Mouse (Mus musculus) CH12.LX (cell line): ENCODE results near the gene Ilf3. TPM values are rescaled to one million over a fixed set of nuclear protein-coding genes. Genes with fewer than 3 reads are reported as not detected.

ENCODE experiments used
- DNase-seq: peaks from one replicate; pipeline ENCODE4 v3.0.0-alpha.2; 2013; ENCODE audit errors: extremely low read depth
- H3K27ac ChIP-seq: 2 replicates; pipeline ENCODE4 v1.5.1; 2012; ENCODE audit warnings: low read depth, mild to moderate bottlenecking, control low read depth, moderate library complexity; ENCODE audit not compliant: insufficient read depth
- H3K27me3 ChIP-seq: replicated peaks from 2 replicates; pipeline ENCODE3; 2012; ENCODE audit warnings: inconsistent platforms
- H3K36me3 ChIP-seq, 2 experiments: replicated peaks in 1 of 2; 2 replicates each; pipeline versions ENCODE3 to v1.6.1; 2012; ENCODE audit warnings: inconsistent platforms in 1 of 2, low read length in 1 of 2, mild to moderate bottlenecking in 1 of 2, mixed read lengths in 1 of 2, moderate library complexity in 1 of 2; ENCODE audit not compliant: control insufficient read depth in 1 of 2, insufficient read depth in 1 of 2
- H3K4me1 ChIP-seq, 2 experiments: 2 replicates each; pipeline ENCODE4 v1.6.1; 2012; ENCODE audit warnings: inconsistent platforms in 1 of 2, moderate library complexity in 1 of 2; ENCODE audit not compliant: insufficient read depth in 2 of 2, control insufficient read depth in 1 of 2
- H3K4me2 ChIP-seq: 2 replicates; pipeline ENCODE4 v1.6.1; 2012; ENCODE audit warnings: low read depth, mild to moderate bottlenecking, control low read depth; ENCODE audit not compliant: poor library complexity, insufficient read depth, severe bottlenecking
- H3K4me3 ChIP-seq, 3 experiments: fragments of 150-350 bp in 1 of 3; sonication (generic) in 1 of 3; replicated peaks in 1 of 3; 2 replicates each; pipeline versions ENCODE3 to v1.5.1; 2011 to 2012; ENCODE audit warnings: low read depth in 2 of 3, low read length in 2 of 3, mild to moderate bottlenecking in 2 of 3, moderate library complexity in 2 of 3, control low read depth in 1 of 3, improper control_type of control experiment in 1 of 3, inconsistent platforms in 1 of 3, mixed read lengths in 1 of 3; ENCODE audit not compliant: poor library complexity in 1 of 3
- H3K79me2 ChIP-seq: replicated peaks from 2 replicates; pipeline ENCODE4 v1.6.1; 2012; ENCODE audit warnings: mild to moderate bottlenecking, moderate library complexity; ENCODE audit not compliant: control insufficient read depth, poor library complexity, insufficient read depth, severe bottlenecking; ENCODE audit errors: extremely low read depth
- H3K9ac ChIP-seq: 2 replicates; pipeline ENCODE4 v1.6.1; 2012; ENCODE audit warnings: low read depth, mild to moderate bottlenecking, control low read depth, moderate library complexity; ENCODE audit not compliant: insufficient read depth
- H3K9me3 ChIP-seq: replicated peaks from 2 replicates; pipeline ENCODE3; 2012; ENCODE audit warnings: low read length, inconsistent platforms, mixed read lengths
- BHLHE40 ChIP-seq: IDR thresholded peaks from 2 replicates; pipeline ENCODE4 v1.6.1; 2011; ENCODE audit warnings: mild to moderate bottlenecking, low read depth, low read length, improper control_type of control experiment
- CHD1 ChIP-seq: IDR thresholded peaks from 2 replicates; pipeline ENCODE4 v1.6.1; 2012; ENCODE audit warnings: low read depth, low read length, improper control_type of control experiment, inconsistent platforms
- CHD2 ChIP-seq: IDR thresholded peaks from 2 replicates; pipeline ENCODE4 v1.6.1; 2011; ENCODE audit warnings: low read length, improper control_type of control experiment
- E2F4 ChIP-seq: IDR thresholded peaks from 2 replicates; pipeline ENCODE4 v1.6.1; 2011; ENCODE audit warnings: low read depth, low read length, improper control_type of control experiment; ENCODE audit not compliant: insufficient replicate concordance
- ELF1 ChIP-seq: IDR thresholded peaks from 2 replicates; pipeline ENCODE4 v1.6.1; 2014; ENCODE audit warnings: low read depth, mild to moderate bottlenecking, inconsistent platforms, low read length, improper control_type of control experiment
- GABPA ChIP-seq: IDR thresholded peaks from 2 replicates; pipeline ENCODE4 v1.6.1; 2012; ENCODE audit warnings: low read depth, low read length, improper control_type of control experiment, inconsistent platforms; ENCODE audit not compliant: insufficient replicate concordance
- HCFC1 ChIP-seq: IDR thresholded peaks from 2 replicates; pipeline ENCODE4 v1.6.1; 2012; ENCODE audit warnings: low read depth, mild to moderate bottlenecking, inconsistent platforms, low read length, improper control_type of control experiment
- JUN ChIP-seq: IDR thresholded peaks from 2 replicates; pipeline ENCODE4 v1.6.1; 2011; ENCODE audit warnings: low read depth, mild to moderate bottlenecking, low read length, improper control_type of control experiment, moderate library complexity; ENCODE audit not compliant: insufficient read depth
- JUND ChIP-seq: conservative IDR thresholded peaks from 2 replicates; pipeline ENCODE4 v1.6.1; 2011; ENCODE audit warnings: low read depth, low read length, improper control_type of control experiment
- KAT2A ChIP-seq: IDR thresholded peaks from 2 replicates; pipeline ENCODE4 v1.6.1; 2012; ENCODE audit warnings: low read length, improper control_type of control experiment, inconsistent platforms; ENCODE audit not compliant: insufficient replicate concordance
- MAZ ChIP-seq: IDR thresholded peaks from 2 replicates; pipeline ENCODE4 v1.6.1; 2012; ENCODE audit warnings: low read depth, mild to moderate bottlenecking, inconsistent platforms, low read length, improper control_type of control experiment, moderate library complexity
- MXI1 ChIP-seq: IDR thresholded peaks from 2 replicates; pipeline ENCODE4 v1.6.1; 2011; ENCODE audit warnings: mild to moderate bottlenecking, low read depth, low read length, improper control_type of control experiment
- NRF1 ChIP-seq: IDR thresholded peaks from 2 replicates; pipeline ENCODE4 v1.6.1; 2014; ENCODE audit warnings: low read depth, mild to moderate bottlenecking, inconsistent platforms, low read length, improper control_type of control experiment, moderate library complexity
- PAX5 ChIP-seq: IDR thresholded peaks from 2 replicates; pipeline ENCODE4 v1.6.1; 2012; ENCODE audit warnings: low read length, inconsistent platforms, mixed read lengths
- POLR2A ChIP-seq: IDR thresholded peaks from 2 replicates; pipeline ENCODE4 v1.6.1; 2011; ENCODE audit warnings: low read depth, mild to moderate bottlenecking, improper control_type of control experiment, low read length
- RAD21 ChIP-seq: IDR thresholded peaks from 2 replicates; pipeline ENCODE4 v1.6.1; 2011; ENCODE audit warnings: low read depth, mild to moderate bottlenecking, low read length, improper control_type of control experiment, moderate library complexity
- RCOR1 ChIP-seq: conservative IDR thresholded peaks from 2 replicates; pipeline ENCODE4 v1.6.1; 2012; ENCODE audit warnings: low read depth, mild to moderate bottlenecking, inconsistent platforms, low read length, improper control_type of control experiment
- SMC3 ChIP-seq: IDR thresholded peaks from 2 replicates; pipeline ENCODE4 v1.6.1; 2011; ENCODE audit warnings: low read depth, low read length, improper control_type of control experiment
- TBP ChIP-seq: conservative IDR thresholded peaks from 2 replicates; pipeline ENCODE4 v1.6.1; 2011; ENCODE audit warnings: low read depth, low read length, improper control_type of control experiment
- USF1 ChIP-seq: IDR thresholded peaks from 2 replicates; pipeline ENCODE4 v1.6.1; 2014; ENCODE audit warnings: low read depth, mild to moderate bottlenecking, inconsistent platforms, low read length, improper control_type of control experiment
- USF2 ChIP-seq: conservative IDR thresholded peaks from 2 replicates; pipeline ENCODE4 v1.6.1; 2011; ENCODE audit warnings: low read depth, low read length, improper control_type of control experiment
- ZC3H11A ChIP-seq: IDR thresholded peaks from 2 replicates; pipeline ENCODE4 v1.6.1; 2012; ENCODE audit warnings: low read depth, mild to moderate bottlenecking, inconsistent platforms, low read length, improper control_type of control experiment
- ZMIZ1 ChIP-seq: IDR thresholded peaks from 2 replicates; pipeline ENCODE4 v1.6.1; 2012; ENCODE audit warnings: low read depth, mild to moderate bottlenecking, inconsistent platforms, low read length, improper control_type of control experiment
- ZNF384 ChIP-seq: IDR thresholded peaks from 2 replicates; pipeline ENCODE4 v1.6.1; 2012; ENCODE audit warnings: low read depth, low read length, improper control_type of control experiment, inconsistent platforms
- dilution Hi-C: fragments of 300-500 bp; cut with MboI; formaldehyde crosslinking; loops from 2 replicates; pipeline ENCODE4 v1.14.3; 2020; ENCODE audit warnings: low sequenced_read_pairs; ENCODE audit not compliant: extremely low pct_unique_long_range_greater_than_20kb, extremely low pct_ligation_motif_present
- in situ Hi-C: fragments of 300-500 bp; cut with MboI; formaldehyde crosslinking; loops from 3 replicates; pipeline ENCODE4 v1.14.3; 2019; ENCODE audit warnings: low sequenced_read_pairs, low pct_ligation_motif_present, low pct_unique_long_range_greater_than_20kb, mixed read lengths
- polyA plus RNA-seq: library from polyadenylated mRNA; unstranded; fragments of >175 nt; gene quantifications from 2 replicates; pipeline ENCODE4 v1.2.1, GENCODE M21; 2012; ENCODE audit warnings: low read depth; ENCODE audit not compliant: insufficient read length
- total RNA-seq, 2 experiments: library from RNA; depleted of rRNA; stranded (reverse); fragments of 300-350 nt in 1 of 2; fragments of >200 nt in 1 of 2; gene quantifications; 2 replicates each; pipeline ENCODE4 v1.2.3; 2012 to 2014

The Ilf3 gene
- total and polyA plus RNA-seq, 3 experiments: 72.8 to 128 (median 77.3) TPM

DNA sequence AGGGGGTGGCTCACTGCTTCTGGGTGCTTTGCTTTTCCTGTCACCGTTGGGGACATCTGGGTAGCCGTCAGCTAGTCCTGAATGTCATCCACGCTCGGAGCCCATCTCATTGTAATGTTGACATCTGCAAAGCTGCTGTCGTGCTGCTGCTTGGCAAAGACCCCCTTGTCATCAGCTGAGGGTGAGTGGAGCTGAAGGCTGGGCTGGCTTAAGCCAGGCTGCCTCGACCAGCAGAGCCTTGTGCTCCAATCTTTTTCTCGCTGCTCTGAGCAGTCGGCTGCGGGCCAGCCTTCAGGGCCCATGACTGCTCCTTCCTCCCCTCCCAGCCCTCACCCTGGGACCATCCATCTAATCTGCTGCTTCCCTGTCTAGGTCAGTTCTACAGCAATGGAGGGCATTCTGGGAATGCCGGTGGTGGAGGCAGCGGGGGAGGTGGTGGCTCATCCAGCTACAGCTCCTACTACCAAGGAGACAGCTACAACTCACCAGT is 35.1 kb downstream of the Ilf3 start:
- Histone ChIP-seq H3K27ac (no peak overlapping the region), H3K4me1 (no peaks in the 10 kb centered on the region), H3K79me2 (no peaks in the 10 kb centered on the region; the same call in 1 of the 2 replicates), H3K4me3 (no peak overlapping the region), H3K9ac (no peak overlapping the region), H3K9me3 (no peaks in the 10 kb centered on the region), H3K36me3 (peaks cover 76 to 97% of the 10 kb centered on the region in 2 experiments), H3K4me2 (no peak overlapping the region), H3K27me3 (no peaks in the 10 kb centered on the region)
- TF ChIP-seq TBP: no peak
- in situ Hi-C loops: no loop called here
- DNase-seq: no peak
- dilution Hi-C loops: no loop called here

DNA sequence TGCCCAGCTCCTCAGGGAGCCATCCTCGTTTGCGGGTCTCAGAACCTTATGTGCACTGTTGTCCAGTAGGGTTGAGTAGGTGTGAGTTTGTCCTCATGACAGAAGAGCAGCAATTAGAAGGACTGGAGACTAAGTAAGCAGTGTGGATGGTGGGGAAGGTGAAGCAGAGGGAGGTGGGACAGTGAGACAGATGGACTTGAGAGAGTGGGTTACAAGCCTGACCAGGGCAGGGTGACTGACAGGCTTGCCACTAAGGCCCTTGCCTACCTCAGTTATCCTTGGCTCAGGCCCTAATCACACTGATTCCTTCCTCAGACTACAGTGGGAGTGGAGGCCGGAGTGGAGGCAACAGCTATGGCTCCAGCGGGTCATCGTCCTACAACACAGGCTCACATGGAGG is 36.1 kb downstream of the Ilf3 start:
- H3K9ac ChIP-seq: no peak overlapping the region
- no peak for TF ChIP-seq ZMIZ1
- no peak for TF ChIP-seq MXI1
- TF ChIP-seq POLR2A: no peak
- TF ChIP-seq PAX5: no peak
- no peak for TF ChIP-seq USF2
- no peak for TF ChIP-seq KAT2A
- no peak for TF ChIP-seq MAZ

GRCm38 (mm10) chr9:21405525-21405924 is 37.9 kb downstream of the Ilf3 start:
- dilution Hi-C loops: no loop called here
- TF ChIP-seq USF1: no peak
- no peak for TF ChIP-seq USF2
- TF ChIP-seq BHLHE40: no peak
- no peak for TF ChIP-seq ELF1
- TF ChIP-seq ZC3H11A: no peak
- no peak for TF ChIP-seq CHD2
- TF ChIP-seq JUN: no peak
- TF ChIP-seq ZNF384: no peak
- no peak for TF ChIP-seq RCOR1
- TF ChIP-seq JUND: no peak
- no peak for TF ChIP-seq MXI1
- no peak for TF ChIP-seq MAZ
- TF ChIP-seq RAD21: no peak
- no peak for TF ChIP-seq SMC3
- TF ChIP-seq CHD1: no peak
- TF ChIP-seq GABPA: no peak
- TF ChIP-seq NRF1: no peak
- TF ChIP-seq HCFC1: no peak
- TF ChIP-seq ZMIZ1: no peak
- TF ChIP-seq E2F4: no peak
- TF ChIP-seq, all 38 proteins: peak for 0
- Histone ChIP-seq H3K4me1 (no peaks in the 10 kb centered on the region), H3K36me3 (peaks cover 57 to 75% of the 10 kb centered on the region in 2 experiments), H3K4me3 (no peak overlapping the region), H3K79me2 (no peaks in the 10 kb centered on the region), H3K9me3 (no peaks in the 10 kb centered on the region), H3K27ac (no peak overlapping the region), H3K4me2 (no peak overlapping the region), H3K27me3 (no peaks in the 10 kb centered on the region), H3K9ac (no peak overlapping the region)
- no peak for DNase-seq
- in situ Hi-C loops: no loop called here

More for the DNA sequence above, 36.1 kb downstream of the Ilf3 start:
- DNase-seq: no peak
- in situ Hi-C loops (no loop called here), dilution Hi-C loops (no loop called here)
- Histone ChIP-seq H3K79me2 (no peaks in the 10 kb centered on the region; the same call in 1 of the 2 replicates), H3K27ac (no peak overlapping the region), H3K36me3 (peaks cover 70 to 92% of the 10 kb centered on the region in 2 experiments), H3K4me2 (no peak overlapping the region), H3K4me3 (no peak overlapping the region), H3K27me3 (no peaks in the 10 kb centered on the region), H3K9me3 (no peaks in the 10 kb centered on the region), H3K4me1 (no peaks in the 10 kb centered on the region)
